Mouse (Mus musculus) kidney, adult 8-10 months (tissue): ENCODE results near the gene Eloa.
"Not testable (repeated sequence)": the region's sequence is repeated elsewhere in the genome, so short reads cannot be mapped to it uniquely, and the experiment has no call there.

Experiments
- DNase-seq, 2 experiments: peaks; one replicate each; pipeline ENCODE4 v3.0.0; 2022

Gene Eloa

GRCm38 (mm10) chr4:135980223-135980622 lies 41.3 kb downstream of the Eloa start:
- DNase-seq: not testable (repeated sequence)

GRCm38 (mm10) chr4:135976146-135976545 lies 45.4 kb downstream of the Eloa start:
- DNase-seq: no peak

- DNase-seq: peak in 1 of 2 experiments; percentile 3
Observed at GRCm38 (mm10) chr4:135972911-135973811, 48.4 kb downstream of the Eloa start.

DNA sequence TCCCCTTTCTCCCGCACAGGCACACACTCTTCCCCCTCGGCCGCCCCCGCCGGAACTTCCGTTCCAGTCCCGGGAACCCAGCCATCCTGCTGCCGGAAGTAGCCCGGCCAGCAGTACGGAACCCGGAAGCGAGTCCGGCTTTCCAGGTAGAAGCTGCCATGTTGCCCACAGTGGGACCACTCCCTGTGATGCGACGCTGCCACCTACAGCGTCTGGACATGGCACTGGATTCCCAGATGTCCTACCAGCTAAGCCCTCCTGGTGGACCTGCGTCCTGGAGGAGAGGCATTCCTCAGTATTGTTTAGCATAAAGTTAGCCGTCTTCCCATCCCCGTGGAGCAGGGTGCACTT lies 49.0 kb downstream of the Eloa start, which contains the start of gene Lypla2:
TSS of gene Lypla2 (minus strand) at position 71 of the 351 bp plus-strand sequence.
- peak; percentile 82 to 85 for DNase-seq

DNA sequence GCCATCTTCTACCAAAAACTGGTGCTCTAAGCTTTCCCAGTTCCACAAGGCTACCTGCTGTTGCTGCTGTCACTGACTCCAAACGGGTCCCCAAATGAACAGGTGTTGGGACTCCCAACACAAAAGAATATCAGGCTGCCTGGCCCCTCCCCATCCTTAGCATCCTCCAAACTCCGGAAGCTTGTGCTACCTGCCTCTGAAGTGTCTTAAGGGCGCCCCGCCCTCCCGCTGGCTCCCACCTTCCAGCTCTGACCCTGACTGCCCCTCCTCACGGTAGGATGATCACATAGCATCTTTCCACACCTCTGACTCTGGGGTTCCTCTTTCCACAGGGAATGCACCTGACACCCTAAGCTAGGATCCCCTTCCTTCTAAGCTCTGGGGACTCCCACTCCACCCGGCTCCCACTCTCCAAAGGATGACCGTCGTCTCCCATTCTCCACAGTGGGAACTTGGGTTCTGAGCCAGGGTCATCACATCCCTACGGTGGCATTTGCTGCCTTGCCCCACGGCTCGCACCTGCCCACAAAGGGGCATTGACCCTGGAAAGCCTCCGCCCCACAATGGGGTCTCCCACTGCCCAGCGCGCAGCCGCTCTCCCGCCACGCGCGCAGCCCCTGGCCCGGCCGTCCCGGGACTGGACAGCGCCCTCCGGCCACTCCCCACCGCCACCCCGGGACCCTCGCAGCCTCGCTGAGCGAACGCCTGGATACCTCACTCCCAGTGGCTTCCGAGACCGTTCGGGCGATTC lies 49.6 kb downstream of the Eloa start:
- peak in 1 of 2 experiments; percentile 2 for DNase-seq

DNA sequence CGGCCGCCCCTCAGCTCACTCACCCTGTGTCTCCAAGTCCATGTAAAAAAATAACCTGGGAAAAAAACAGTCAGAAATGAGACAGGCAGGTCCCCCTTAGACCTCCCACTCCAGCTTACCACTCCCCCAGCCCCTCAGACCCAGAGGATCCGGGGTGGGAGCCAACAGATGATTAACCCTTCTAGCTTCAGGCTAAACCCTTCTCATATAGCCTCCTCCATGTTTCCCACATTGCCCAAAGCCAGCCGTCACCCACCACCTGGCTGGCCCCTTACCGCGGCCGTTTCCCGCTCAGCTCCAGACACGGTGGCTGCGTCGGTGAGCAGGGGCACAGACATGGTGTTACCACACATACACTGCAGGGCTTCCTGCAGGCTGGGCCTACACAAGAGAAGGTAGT lies 51.0 kb downstream of the Eloa start:
- DNase-seq: no peak

- DNase-seq: peak in 1 of 2 experiments; percentile 2
Observed at GRCm38 (mm10) chr4:135969070-135969750, 52.4 kb downstream of the Eloa start.

GRCm38 (mm10) chr4:135968271-135968869 lies 53.2 kb downstream of the Eloa start:
- no peak for DNase-seq

GRCm38 (mm10) chr4:135967086-135967760 lies 54.3 kb downstream of the Eloa start:
- no peak for DNase-seq

DNA sequence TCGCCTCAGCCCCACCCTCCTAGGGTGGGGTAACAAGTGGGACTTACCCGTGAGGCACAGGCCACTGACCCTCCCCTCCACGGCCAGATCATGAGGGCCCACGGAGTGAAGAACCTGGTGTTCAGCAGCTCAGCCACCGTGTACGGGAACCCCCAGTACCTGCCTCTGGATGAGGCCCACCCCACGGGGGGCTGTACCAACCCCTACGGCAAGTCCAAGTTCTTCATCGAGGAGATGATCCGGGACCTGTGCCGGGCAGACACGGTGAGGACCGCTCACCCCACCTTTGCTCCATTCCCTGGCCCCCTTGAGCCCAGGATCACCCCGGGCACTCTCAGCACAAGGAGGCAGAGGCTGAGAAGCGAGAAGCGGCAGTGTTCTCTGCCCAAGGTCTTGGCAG lies 55.3 kb downstream of the Eloa start:
- no peak for DNase-seq

DNA sequence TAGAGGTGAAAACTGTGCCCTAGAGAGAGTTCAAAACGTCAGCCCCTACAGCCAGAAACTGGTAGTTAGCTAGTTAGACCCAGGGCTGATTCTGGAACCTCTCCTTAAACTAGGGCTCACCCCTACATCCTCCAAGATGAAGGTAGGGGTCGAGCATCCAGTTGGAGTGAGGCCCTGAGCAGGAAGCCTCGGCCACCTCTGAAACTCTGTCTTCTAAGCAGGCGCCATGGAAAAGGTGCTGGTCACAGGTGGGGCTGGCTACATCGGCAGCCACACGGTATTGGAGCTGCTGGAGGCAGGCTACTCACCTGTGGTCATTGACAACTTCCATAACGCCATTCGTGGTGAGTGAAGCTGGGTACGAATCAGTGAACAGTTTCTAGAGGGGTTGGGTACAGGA lies 56.5 kb downstream of the Eloa start:
- DNase-seq: no peak

DNA sequence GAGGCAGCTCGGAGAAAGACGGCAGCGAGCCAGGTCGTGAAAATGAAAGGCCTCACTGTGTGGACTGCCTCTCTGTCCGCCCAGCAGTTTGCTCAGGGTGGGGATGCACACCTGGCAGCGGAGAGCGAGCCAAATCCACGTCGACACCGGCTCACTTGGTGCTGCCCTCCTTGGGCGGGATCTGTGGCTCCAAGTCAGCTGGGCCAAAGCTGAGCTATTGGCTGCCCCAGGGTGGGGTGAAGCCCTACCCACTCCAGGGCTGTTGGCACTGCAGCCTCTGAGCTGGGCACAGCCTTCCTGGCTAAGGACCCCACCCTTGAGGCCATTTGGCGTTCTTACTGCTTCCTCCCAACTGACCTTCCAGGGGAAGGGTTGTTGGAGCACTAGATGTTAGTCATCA lies 57.1 kb downstream of the Eloa start:
- peak; percentile 63 to 78 for DNase-seq

DNA sequence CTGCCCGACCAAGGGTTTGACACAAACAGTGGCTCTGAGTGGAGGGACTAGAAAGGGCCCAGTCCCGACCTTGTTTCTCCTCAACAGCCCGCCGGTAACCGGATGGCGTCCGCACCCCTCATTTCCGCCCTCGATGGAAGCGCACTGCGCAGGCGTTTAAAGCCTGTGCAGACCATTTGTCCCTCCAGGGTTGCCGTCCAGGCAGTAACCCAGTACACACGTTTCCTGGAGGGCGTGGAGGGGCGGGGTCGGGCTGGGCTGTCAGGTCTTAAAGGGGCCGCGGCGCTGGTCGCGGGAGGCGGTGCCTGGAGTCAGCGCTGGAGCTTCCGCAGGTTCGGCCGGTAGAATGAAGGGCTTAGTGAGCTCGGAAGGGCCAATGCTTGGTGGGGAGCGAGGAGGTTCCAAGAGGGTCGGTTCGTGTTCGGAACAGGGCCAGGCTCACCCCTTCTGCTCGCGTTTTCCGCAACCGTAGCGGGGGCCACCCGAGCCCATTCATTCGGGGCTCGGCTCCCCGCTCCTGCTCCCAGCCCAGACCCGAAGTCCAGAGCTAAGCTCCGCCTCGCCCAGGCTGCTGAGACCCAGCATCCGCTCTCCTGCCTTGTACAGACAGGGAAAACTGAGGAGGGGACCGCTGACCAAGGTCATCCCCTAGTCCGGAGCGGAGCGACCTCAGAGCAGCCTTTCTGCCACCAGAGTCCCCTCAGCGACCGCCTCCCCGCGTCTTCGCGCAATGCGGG lies 57.9 kb downstream of the Eloa start, which contains the start of gene Gale:
TSS of gene Gale (plus strand) at position 271 of the 737 bp plus-strand sequence.
- DNase-seq: peak; percentile 94

DNA sequence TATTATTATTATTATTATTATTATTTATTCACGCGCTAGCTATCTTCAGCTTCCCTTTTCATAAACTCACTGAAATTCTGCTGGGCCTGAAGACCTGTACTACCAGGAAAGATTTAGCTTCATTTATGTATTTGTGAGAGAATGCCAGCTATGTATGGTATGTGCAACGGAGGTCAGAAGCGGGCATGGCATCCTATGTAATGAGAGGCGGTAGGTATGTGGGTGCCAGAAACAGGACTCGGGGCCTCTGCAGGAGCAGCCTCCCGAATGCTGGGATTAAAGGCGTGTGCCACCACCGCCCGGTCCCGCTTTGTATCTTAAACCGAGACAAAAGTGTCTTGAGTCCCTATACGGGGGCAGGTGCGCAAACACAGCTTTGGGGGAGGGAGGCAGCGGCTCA lies 58.6 kb downstream of the Eloa start:
- no peak for DNase-seq

- no peak for DNase-seq
Observed at GRCm38 (mm10) chr4:135962198-135962597, 59.4 kb downstream of the Eloa start.

GRCm38 (mm10) chr4:135961709-135962108 lies 59.9 kb downstream of the Eloa start:
- DNase-seq: no peak

DNA sequence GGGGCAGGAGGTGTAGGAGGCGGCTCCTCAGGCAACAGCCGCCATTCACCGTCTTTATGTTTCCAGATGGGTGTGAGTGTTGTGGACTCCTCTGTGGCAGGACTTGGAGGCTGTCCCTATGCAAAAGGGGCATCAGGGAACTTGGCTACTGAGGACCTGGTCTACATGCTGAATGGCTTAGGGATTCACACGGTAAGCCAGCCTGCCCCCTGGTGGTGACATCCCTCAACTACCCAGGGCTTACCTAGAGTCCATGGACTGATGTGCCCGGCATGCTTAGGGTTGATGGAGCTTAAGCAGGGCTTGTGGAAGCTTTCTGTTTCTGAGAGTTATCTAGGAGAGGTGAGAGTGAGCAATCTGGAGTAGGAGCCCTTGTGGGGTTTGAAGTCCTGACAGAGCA lies 60.8 kb downstream of the Eloa start:
- DNase-seq: peak; percentile 70 to 88

- peak; percentile 84 to 89 for DNase-seq
Observed at GRCm38 (mm10) chr4:135958354-135958753, 63.2 kb downstream of the Eloa start.

DNA sequence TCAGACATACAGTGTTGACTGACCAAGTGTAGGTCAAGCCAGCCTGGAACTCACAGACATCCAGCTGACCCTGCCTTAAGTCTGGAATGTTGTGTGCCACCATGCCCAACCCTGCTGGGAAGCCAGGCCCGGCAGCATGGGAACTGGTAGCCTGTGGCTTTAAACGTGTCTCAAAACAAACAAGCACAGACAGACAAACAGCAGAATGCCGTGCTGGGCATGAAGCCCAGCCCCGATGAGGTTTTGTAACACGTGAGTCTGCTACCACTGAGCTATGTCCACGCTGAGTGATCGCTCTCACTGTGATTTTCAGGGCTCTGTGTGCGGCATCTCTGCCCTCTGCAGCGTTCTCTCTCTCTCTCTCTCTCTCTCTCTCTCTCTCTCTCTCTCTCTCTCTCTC lies 65.7 kb downstream of the Eloa start:
- DNase-seq: no peak

- DNase-seq: peak in 1 of 2 experiments; percentile 81
Observed at GRCm38 (mm10) chr4:135954241-135954640, 67.3 kb downstream of the Eloa start.
